Mouse (Mus musculus) inflammation-experienced regulatory T-cells, adult 6 months (primary cell): ENCODE results near the gene Kif26a. TPM values are rescaled to one million over a fixed set of nuclear protein-coding genes. Genes with fewer than 3 reads are reported as not detected.

ENCODE experiments used
- ATAC-seq: one replicate; pipeline ENCODE4 v1.8.0; 2017
- polyA plus RNA-seq, 3 experiments: library from polyadenylated mRNA; unstranded; fragments of 100-300 nt; shearing (Covaris generic); gene quantifications; one replicate each; pipeline ENCODE4 v1.2.1; 2017

The Kif26a gene
- polyA plus RNA-seq, 3 experiments from 2014 or later = not detected

DNA sequence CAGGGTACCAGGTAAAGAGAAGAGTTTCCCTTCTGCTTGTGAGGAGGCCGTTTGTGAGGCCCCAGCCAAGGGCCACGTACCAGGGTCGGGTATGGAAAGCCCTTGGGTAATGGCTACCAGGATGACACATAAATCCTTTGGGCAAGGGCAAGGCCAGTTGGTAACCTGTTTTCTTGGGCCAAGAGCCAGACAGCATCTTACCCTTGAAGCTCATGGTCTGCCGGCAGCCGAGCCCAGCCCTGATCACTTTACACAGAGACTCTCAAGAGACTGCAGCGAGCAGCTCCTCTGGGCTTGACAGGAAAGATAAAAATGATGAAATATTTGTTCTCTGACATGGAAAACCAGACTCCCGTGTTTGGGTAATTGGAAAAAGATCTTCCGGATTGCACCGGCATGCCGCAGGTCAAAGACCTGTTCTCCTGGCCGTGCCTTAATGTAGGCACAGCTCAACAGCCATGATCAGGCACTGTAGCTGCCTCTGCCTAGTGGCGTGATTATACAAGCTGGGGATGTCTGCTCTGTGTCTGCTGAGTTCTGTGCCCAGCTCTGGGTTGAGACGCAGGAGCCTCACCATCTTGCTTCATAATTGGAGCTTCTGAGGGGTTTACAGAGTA lies 77.8 kb downstream of the Kif26a start:
- ATAC-seq = no peak

GRCm38 (mm10) chr12:112226238-112226637 lies 80.2 kb downstream of the Kif26a start:
- no peak for ATAC-seq

- no peak for ATAC-seq
These were observed 80.6 kb downstream of the Kif26a start for GRCm38 (mm10) chr12:112226656-112227055.

DNA sequence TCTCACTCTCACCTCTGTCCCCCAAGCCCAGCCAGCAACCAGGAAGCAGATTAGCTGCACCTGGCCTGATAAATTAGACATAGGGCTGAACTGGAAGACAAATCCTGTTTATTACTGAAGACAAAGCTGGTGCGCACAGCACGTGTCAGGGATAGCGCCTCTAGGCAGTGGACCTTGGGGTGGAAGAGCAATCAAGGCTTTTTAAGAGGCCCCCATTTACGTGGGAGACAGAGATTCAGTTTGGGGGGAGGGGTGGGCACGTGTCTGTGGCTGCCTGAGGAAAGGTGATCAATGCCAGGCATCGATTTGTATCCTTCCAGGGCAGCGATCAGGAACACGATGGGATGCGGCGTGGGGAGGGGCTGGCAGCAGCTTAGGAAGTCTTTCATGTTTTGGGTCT lies 83.1 kb downstream of the Kif26a start:
- ATAC-seq = no peak

DNA sequence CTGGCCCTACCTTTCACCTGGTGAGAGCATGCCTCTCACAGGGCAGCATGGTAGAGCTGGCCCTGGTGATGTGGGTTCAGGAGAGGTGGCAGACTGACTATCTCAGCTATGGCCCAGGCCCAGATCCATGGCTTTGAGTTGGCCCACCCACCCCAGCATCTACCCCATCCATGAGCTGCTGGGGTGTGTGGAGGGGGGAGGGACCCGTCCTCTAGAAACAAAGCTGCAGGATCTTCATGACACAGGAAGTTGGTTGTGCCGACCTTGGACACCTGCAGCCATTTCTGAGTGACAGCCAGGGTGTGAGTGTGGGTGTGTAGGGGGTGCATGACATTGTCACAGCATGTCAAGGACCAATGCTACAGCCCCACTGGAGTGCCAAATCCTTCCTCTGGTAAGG lies 84.2 kb downstream of the Kif26a start:
- ATAC-seq = no peak

Other genes starting within 250 kb of the Kif26a start
- 10 to 100 TPM in 1 of 3 experiments, 1 to 10 TPM in 2; 4.1 to 12.6 (median 8.6) TPM for gene Ppp1r13b, start 238.1 kb upstream of the Kif26a start, polyA plus RNA-seq
- 100 to 1,000 TPM; 235 to 309 (median 282) TPM for gene Atp5mpl, start 179.2 kb upstream of the Kif26a start, polyA plus RNA-seq
- gene Tdrd9, start 174.6 kb upstream of the Kif26a start, polyA plus RNA-seq = under 1 TPM in 1 of 3 experiments, not detected in 2; 0.10 TPM
- gene Rd3l, start 164.9 kb upstream of the Kif26a start, polyA plus RNA-seq = not detected
- not detected for gene Aspg, start 39.5 kb upstream of the Kif26a start, polyA plus RNA-seq